Mouse (Mus musculus) right cerebral cortex, postnatal 14 days (tissue): ENCODE measurements around the gene Slc41a2.
A peak's percentile ranks its signal among the peaks of the same experiment; 100 is the strongest.

Experiments
- DNase-seq: peaks from one replicate; pipeline ENCODE4 v3.0.0; 2022

Gene Slc41a2

DNA sequence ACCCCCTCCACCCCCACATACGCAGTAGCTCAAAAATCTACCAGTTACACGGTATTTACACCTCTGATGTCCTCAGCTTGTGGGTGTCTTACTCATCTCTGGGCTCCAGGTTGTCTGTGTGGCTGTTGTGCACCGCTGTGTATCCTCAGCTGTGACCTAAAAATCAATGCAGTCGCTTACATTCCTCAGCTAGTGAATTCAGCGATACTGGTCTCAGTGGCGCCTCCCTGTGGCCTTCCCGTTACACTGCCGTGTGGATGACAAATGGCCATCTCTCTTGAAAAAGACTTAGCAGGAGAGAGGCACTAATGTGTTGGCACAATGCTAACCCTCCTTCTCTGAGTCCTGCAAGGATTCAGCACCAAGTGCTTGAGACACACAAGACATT lies 155.1 kb downstream of the Slc41a2 start:
- peak; percentile 86 for DNase-seq

DNA sequence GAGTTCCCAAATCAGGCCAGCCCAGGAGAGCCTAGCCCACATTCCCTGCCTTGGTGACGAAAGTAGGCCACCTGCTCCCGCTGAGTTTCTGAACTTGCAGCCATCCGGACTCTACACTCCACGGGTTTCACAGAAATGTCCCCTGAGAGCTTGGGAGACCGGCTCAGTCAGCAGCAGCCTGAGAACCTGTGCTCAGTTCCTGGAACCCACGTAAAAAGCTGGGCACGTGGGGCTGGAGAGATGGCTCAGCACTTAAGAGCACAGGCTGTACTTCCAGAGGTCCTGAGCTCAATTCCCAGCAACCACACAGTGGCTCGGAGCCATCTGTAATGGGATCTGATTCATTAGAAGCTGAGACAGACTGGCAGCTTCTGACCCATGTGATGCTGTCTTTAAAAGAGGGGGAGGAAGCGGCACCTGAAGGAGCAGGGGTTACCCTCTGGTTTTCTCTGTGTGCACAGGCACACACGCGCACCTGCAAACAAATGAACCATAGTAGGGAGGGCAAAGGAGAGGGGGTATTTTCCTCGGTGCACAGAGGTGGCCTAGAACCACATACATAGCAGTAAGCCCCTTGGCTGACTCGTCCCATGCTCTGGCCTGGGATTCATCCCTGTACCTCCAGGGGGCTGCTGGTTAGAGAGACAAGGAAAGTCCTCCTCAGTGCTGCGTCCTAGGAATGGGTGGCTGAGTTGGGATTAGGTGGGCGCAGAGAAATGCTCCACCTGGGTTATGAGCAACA lies 155.7 kb downstream of the Slc41a2 start:
- DNase-seq = no peak
